Mouse (Mus musculus) 416B (cell line): ENCODE results near the gene Raf1.

Source experiments
- DNase-seq: peaks from one replicate; pipeline ENCODE4 v3.0.0; 2011; ENCODE audit warnings: low read depth

Gene Raf1

GRCm38 (mm10) chr6:115613793-115614192 is 62.6 kb downstream of the Raf1 start:
- no peak for DNase-seq

- DNase-seq, result no peak
Observed at GRCm38 (mm10) chr6:115610301-115610700, 66.1 kb downstream of the Raf1 start.

DNA sequence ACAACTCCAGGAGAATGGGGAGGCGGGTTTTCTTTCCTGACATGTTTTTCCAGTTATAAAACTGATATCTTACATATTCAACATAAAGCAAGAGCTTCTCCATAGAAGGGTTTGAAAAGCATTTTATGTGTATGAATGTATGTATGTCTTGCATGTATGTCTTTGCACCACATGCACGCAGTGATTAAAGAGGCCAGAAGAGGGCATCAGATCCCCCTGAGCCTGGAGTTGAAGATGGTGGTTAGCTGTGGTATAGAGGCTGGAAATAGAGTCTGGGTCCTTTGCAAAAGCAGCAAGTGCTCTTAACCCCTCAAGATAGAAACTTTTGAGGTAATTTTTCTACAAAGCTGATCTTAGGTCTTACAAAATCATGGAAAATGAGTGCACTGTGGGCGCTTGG is 67.3 kb downstream of the Raf1 start:
- peak; percentile 69 for DNase-seq

GRCm38 (mm10) chr6:115607429-115607828 is 69.0 kb downstream of the Raf1 start:
- no peak for DNase-seq

GRCm38 (mm10) chr6:115606461-115606860 is 70.0 kb downstream of the Raf1 start:
- DNase-seq, result no peak

GRCm38 (mm10) chr6:115601715-115602523 is 74.5 kb downstream of the Raf1 start, which contains the start of gene Mkrn2:
Gene Mkrn2 (plus strand): TSS chr6:115601902.
- DNase-seq, result peak; percentile 87

DNA sequence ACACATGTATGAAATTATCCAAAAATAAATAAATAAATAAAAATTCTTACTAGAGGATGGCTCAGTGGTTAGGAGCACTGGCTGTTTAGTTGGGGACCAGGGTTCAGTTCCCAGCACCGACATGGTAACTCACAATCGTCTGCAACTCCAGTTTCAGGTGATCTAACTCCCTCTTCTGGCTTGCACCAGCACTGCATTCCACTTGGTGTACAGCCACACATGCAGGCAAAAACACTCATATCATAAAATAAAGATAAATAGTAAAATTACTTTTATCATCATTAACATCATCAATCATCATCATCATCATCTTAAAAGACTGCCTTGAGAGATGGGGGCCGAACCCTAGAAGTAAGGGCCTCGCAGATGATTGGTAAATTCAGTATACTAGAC is 75.1 kb downstream of the Raf1 start:
- DNase-seq, result no peak

DNA sequence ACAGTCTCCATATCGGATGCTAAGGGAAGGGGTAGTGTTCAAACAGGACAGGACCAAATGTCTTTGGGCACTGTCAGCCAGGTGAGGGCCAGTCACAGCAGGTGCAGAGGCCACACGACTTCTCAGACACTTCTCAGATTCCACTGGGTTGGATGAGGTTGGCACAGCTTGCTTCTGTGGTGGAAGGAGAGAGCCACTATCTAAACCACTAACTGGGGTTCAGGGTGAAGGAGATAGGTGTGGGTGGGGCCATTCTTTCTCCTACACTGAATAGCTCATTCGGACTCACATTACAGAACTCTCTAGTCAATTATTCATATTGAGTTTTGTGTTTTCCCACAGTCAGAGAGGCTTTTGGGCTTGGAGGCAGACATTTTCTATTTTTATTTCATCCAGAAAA is 80.8 kb downstream of the Raf1 start:
- no peak for DNase-seq

DNA sequence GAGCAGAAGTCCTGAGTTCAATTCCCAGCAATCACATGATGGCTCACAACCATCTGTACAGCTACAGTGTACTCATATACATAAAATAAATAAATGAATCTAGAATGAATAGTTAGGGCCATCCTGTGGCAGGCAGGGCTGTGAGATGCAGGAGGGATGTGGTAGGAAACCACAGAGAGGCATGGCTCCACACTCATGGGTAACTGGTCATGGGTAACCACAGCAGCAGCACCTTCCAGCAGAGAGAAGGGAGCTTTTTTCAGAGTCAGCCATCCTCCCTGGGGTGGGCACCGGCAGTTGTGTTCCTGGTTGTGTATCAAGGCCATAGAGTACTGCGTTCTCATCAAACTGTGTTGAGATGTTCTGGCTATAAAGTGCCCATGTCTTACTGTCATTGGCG is 82.0 kb downstream of the Raf1 start:
- DNase-seq, result peak; percentile 94

DNA sequence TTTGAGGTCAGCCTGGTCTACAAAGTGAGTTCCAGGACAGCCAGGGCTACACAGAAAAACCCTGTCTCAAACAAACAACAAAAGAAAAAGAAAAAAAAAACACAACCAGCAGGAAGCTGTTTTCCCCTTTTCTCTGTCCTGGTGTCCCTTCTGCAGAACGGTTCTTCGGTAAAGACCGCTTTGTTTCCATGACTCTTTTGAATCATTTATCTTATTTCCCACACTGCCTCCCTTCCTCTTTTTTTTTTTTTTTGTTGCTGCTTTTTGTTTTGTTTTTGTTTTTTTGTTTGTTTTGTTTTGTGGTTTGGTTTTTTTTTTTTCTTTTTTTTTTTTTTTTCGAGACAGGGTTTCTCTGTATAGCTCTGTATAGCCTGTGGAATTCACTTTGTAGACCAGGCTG is 83.2 kb downstream of the Raf1 start:
- DNase-seq, result no peak

GRCm38 (mm10) chr6:115592458-115592857 is 84.0 kb downstream of the Raf1 start, which contains the start of gene Mkrn2os:
Gene Mkrn2os (minus strand): TSS chr6:115592576.
- DNase-seq, result no peak

DNA sequence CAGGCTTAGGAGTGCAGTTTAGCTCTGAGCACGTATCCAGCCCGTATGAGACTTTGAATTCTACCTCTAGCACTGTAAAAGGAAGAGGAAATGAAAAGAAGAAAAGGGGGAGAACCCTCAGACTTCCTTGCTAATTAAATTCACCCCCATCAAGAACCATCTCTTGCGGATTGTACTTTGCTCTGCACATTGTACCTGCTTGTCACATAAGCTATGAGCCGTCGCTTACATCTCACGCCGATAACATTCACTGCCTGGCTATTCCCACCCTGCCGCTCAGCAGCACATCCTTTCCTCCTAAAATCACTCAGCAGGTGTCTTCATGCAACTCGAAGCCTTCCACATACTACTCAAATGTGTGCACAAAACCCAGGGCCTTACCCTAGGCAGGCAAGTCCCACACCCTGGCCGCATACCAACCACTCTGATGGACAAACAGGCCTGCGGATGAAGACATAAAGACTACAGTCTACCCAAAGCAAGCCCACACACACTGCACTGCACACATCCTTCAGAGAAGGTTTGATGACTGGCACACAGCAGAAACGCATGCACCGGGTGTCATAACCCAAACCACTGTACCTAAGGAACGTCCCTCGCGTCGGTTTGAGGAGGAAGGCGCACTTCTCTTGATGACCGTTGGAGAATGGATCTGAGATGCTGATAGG is 84.6 kb downstream of the Raf1 start:
- DNase-seq, result no peak

GRCm38 (mm10) chr6:115586321-115586720 is 90.1 kb downstream of the Raf1 start:
- no peak for DNase-seq

DNA sequence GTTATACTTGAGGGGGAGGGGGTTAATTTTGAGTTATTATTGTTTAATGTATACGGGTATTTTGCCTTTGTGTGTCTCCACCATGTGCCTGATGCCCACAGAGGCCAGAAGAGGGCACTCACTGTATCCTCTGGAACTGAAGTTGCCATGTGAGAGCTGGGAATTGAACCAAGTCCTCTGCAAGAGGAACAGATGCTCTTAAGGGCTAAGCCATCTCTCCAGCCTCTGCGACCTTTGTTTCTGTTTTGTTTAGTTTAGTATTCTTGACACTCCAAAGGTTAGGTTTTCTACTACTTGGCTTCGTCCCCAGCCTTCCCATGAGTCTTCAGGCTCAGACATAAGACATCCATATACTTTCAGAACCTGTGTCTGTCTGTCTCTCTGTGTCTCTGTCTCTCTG is 92.3 kb downstream of the Raf1 start:
- peak; percentile 60 for DNase-seq

GRCm38 (mm10) chr6:115583430-115584125 is 92.9 kb downstream of the Raf1 start:
- peak; percentile 42 for DNase-seq

GRCm38 (mm10) chr6:115582328-115583115 is 93.9 kb downstream of the Raf1 start:
- no peak for DNase-seq

DNA sequence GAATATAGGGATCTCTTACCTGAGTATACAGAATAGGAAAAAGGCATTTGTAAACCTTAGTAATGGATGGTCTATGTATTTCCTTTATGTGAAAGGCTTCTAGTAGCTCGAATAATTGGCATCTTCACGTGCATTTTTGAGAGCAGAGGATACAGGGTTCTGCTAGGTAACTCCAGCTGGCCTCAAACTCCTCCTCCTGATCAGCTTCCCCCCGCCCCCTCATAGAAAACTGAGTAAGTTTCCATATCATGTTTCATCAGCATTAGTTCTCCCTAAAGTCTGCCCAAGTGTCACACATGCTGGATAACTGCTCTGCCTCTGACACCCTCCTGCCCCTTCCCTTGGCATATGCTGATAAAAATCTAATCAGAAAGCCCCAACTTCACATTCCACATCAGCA is 95.6 kb downstream of the Raf1 start:
- no peak for DNase-seq

DNA sequence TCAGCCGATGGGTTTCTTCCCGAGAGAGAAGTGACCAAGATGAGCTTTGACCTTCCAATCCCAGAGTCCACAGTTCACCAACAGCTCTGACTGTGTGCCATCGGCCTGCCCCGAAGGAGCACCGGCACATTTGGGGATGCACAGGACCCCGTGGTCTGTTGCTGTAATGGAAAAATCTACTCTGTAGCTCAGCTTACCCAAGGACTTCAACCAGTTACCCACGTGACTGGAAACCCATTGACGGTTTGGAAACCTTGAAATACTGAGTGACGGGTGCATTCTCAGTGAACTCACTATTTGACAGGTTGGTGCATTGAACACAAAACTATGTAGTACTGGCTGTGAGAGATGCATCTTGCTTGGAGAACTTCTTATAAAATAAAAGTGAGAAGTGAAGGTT is 98.5 kb downstream of the Raf1 start:
- no peak for DNase-seq

GRCm38 (mm10) chr6:115577407-115577806 is 99.0 kb downstream of the Raf1 start:
- DNase-seq, result no peak

DNA sequence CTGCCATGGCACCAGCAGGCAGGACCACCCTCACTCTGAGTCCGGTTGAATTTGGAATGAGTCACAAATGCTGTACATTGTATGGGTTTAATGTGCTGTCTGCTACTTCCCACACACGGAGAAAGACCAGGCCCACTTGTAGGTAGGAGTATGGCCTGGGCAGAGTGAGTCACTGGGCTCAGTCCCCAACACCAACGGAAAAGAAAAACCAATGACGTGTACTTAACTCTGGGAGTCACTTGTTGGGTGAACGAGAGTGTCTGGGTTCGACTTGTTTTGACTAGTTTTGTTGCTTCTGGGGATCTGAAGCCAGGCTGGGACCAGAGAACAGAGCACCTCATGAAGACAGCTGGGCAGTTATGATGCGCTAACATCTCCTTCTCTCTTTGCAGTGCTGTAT is 102.3 kb downstream of the Raf1 start:
- peak; percentile 54 for DNase-seq
